Mouse (Mus musculus): ENCODE data around the gene Abi2.

DNA sequence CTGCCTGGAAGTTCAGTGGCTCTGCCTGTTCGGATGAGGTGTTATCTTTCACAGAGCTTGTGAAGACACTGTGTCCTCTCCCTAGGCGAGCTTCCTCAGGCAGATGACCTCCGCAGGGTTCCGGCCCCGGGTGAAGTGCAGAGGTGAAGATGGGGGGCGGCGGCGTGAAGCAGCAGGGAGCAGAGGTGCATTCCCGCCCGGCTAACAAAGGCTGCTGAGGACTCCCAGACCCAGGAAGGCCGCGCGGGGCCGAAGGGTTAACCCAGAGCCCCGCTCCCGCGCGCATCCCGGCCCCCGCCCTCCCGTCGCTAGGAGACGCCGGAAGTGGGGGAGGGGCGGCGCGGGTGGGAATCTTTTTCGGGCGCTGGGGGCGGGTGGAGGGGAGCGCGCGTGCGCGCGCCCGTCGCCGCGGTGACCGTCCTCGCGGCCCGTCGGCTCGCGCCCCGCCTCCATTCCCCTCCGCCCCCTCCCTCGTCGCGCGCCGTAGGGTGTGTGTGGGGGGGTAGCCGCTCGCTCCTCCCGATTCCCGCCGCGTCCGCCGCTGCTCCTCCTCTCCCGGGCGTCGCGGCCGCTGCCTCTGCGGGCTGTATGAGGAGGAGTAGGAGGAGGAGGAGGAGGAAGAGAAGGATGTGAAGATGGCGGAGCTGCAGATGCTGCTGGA, at the start of gene Abi2:
- TF ChIP-seq CTCF (IDR thresholded peaks at IDR 0.05; ENCODE audit: control insufficient read depth, insufficient read depth, insufficient replicate concordance, low read depth, low read length) (no peak), POLR2A (IDR thresholded peaks at IDR 0.05; ENCODE audit: control insufficient read depth, low read depth, low read length) (peak; percentile 40)

All from testis, adult 2 months (tissue).